Mouse (Mus musculus) cerebellum, adult 2 months (tissue): ENCODE data around the gene Dock1.

ENCODE experiments used
- CTCF ChIP-seq: fragments of 200-500 bp; IDR thresholded peaks from 2 replicates; pipeline ENCODE4 v1.5.1; 2011; ENCODE audit warnings: low read depth, mild to moderate bottlenecking, control low read depth, low read length, moderate library complexity, borderline replicate concordance; ENCODE audit not compliant: insufficient read depth
- POLR2A ChIP-seq: fragments of 200-500 bp; IDR thresholded peaks from 2 replicates; pipeline ENCODE4 v1.6.1; 2011; ENCODE audit warnings: low read length, control low read depth, borderline replicate concordance; ENCODE audit not compliant: insufficient read depth

DNA sequence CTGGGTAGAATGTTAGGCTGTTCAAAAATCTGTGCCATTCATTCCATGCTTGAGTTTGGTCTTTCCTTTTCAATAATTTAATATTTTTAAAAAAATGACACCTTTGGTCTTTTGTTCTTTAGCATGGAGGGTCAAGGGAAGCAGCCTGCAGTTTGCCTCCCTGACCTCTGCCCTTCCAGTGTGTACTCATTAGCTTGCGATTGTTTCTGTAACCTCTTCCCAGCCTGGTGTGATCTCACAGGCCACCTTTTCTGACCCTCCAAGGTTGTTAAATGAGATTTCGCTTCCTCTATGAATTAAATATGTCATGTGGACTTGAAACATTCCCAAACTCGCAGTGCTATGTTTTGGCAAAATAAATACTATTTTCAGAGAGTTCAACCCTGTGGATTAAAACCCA lies 151.6 kb downstream of the Dock1 start:
- TF ChIP-seq CTCF (no peak), POLR2A (no peak)
